Comparison of ENCODE assay signal across 10 mouse cellular contexts in the genomic region with DNA sequence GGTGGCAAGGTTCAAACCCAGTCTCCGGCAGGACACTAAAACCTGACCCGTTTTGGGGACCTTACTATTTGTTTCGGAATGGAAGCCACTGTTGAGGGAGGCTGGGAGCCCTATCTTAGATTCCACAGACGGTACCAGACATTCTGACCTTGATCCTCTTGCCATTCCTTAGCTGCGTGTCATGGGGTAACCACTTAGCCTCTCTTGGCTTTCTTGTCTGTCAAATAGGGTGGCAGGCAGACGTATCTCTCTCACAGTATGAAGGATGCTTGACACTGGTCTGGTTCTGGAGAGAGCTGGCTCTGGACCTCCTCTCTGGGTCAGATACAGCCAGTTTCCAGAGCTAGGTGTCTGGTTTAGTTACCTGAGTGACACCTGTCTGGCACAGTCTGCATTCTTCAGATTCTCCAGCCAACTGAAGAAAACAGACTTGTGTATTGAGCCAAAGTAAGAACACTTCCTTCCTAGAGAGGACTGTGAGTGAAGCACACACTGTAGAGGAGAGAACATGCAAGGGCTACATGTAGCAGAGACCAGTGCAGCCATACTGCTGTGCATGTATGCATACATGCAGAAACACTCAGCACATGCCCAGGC. TPM values are rescaled to one million over a fixed set of nuclear protein-coding genes. Genes with fewer than 3 reads are reported as not detected.
A peak's percentile ranks its signal among the peaks of the same experiment; 100 is the strongest.
DNase-seq lines count a peak whose midpoint lies in the region; ATAC-seq lines count a peak whose summit lies in the region.
"Had no signal": no experiment of that assay in that cellular context is flagged by ENCODE, and none has a peak within 500 bp of the region (broad histone marks: within the 10 kb centered on the region; RNA-seq: fewer than 3 reads in every experiment).

No protein-coding gene starts in this region.

- no peaks in the 10 kb centered on the region for H3K9me3 ChIP-seq in heart, embryonic 15.5 days (replicated peaks)
- no peaks in the 10 kb centered on the region for H3K9me3 ChIP-seq in embryonic facial prominence, embryonic 10.5 days
- H3K9me3 ChIP-seq in hindbrain, embryonic 14.5 days (ENCODE audit: control insufficient read depth, low read length), result no peaks in the 10 kb centered on the region
- H3K9me3 ChIP-seq in midbrain, embryonic 11.5 days (ENCODE audit: control insufficient read depth, low read length), result no peaks in the 10 kb centered on the region

- no peak overlapping the region for H3K9ac ChIP-seq in heart, embryonic 15.5 days
- H3K9ac ChIP-seq in hindbrain, embryonic 14.5 days, result no peak overlapping the region
- 0 out of 2 replicates have a peak overlapping the region, but pooled peaks have one; percentile 30 for H3K9ac ChIP-seq in midbrain, embryonic 11.5 days (ENCODE audit: low read length)

- H3K36me3 ChIP-seq in heart, embryonic 15.5 days, result no peaks in the 10 kb centered on the region; the same call in 1 of the 2 replicates
- no peaks in the 10 kb centered on the region for H3K36me3 ChIP-seq in embryonic facial prominence, embryonic 10.5 days (replicated peaks)
- H3K36me3 ChIP-seq in hindbrain, embryonic 14.5 days (replicated peaks; ENCODE audit: control insufficient read depth, insufficient read depth), result peaks cover 14% of the 10 kb centered on the region; the same call in 1 of the 2 replicates
- H3K36me3 ChIP-seq in midbrain, embryonic 11.5 days (ENCODE audit: control insufficient read depth, insufficient read depth, low read length), result no peaks in the 10 kb centered on the region

- no peaks in the 10 kb centered on the region for H3K27me3 ChIP-seq in heart, embryonic 15.5 days
- peaks cover 40% of the 10 kb centered on the region for H3K27me3 ChIP-seq in embryonic facial prominence, embryonic 10.5 days (replicated peaks; ENCODE audit: low read depth, poor library complexity, severe bottlenecking)
- no peaks in the 10 kb centered on the region for H3K27me3 ChIP-seq in hindbrain, embryonic 14.5 days (ENCODE audit: control insufficient read depth, insufficient read depth, low read length)
- no peaks in the 10 kb centered on the region; the same call in 1 of the 2 replicates for H3K27me3 ChIP-seq in midbrain, embryonic 11.5 days (ENCODE audit: control insufficient read depth, insufficient read depth, low read length)
- H3K27me3 ChIP-seq: CH12.LX had no signal

- intact Hi-C loops in left cerebral cortex, postnatal 10 days (cut with DNase I), result no loop called here

- peak overlapping the region; percentile 37 for H3K4me3 ChIP-seq in heart, embryonic 15.5 days
- H3K4me3 ChIP-seq in embryonic facial prominence, embryonic 10.5 days, result peak overlapping the region; percentile 59
- no peak overlapping the region for H3K4me3 ChIP-seq in hindbrain, embryonic 14.5 days (replicated peaks; ENCODE audit: low read length)
- H3K4me3 ChIP-seq in midbrain, embryonic 11.5 days (ENCODE audit: low read depth, low read length), result no peak overlapping the region

- ATAC-seq in heart, embryonic 15.5 days (replicated peaks; ENCODE audit: insufficient number of reproducible peaks, insufficient read depth, low FRiP score, low read depth), result no peak
- no peak for ATAC-seq in hindbrain, embryonic 14.5 days (ENCODE audit: low FRiP score)
- ATAC-seq in midbrain, embryonic 11.5 days (ENCODE audit: low FRiP score), result peak; percentile 9; the same call in 1 of the 2 replicates
- ATAC-seq in megakaryocyte-erythroid progenitor cell, adult 5-6 weeks (replicated peaks; ENCODE audit: low FRiP score, low TSS enrichment, poor library complexity, severe bottlenecking), result no peak

- peaks cover 12% of the 10 kb centered on the region for H3K4me1 ChIP-seq in heart, embryonic 15.5 days (replicated peaks)
- H3K4me1 ChIP-seq in embryonic facial prominence, embryonic 10.5 days, result peaks cover 22% of the 10 kb centered on the region
- H3K4me1 ChIP-seq in hindbrain, embryonic 14.5 days (replicated peaks; ENCODE audit: control insufficient read depth, insufficient read depth, low read length), result peaks cover 9% of the 10 kb centered on the region; the same call in 1 of the 2 replicates
- H3K4me1 ChIP-seq in midbrain, embryonic 11.5 days (ENCODE audit: control insufficient read depth, insufficient read depth, low read length), result peaks cover 7% of the 10 kb centered on the region

- H3K4me2 ChIP-seq in heart, embryonic 15.5 days, result peak overlapping the region; percentile 67
- peak overlapping the region; percentile 48 for H3K4me2 ChIP-seq in hindbrain, embryonic 14.5 days (replicated peaks)
- H3K4me2 ChIP-seq in midbrain, embryonic 11.5 days, result peak overlapping the region; percentile 56

- no peak overlapping the region for H3K27ac ChIP-seq in heart, embryonic 15.5 days
- H3K27ac ChIP-seq in embryonic facial prominence, embryonic 10.5 days (replicated peaks), result peak overlapping the region; percentile 71; the same call in 1 of the 2 replicates
- no peak overlapping the region for H3K27ac ChIP-seq in hindbrain, embryonic 14.5 days
- no peak overlapping the region for H3K27ac ChIP-seq in midbrain, embryonic 11.5 days (ENCODE audit: low read depth, low read length)

- no peak for DNase-seq in heart, adult 9 months (ENCODE audit: low spot score in 2 of 2)
- DNase-seq in embryonic facial prominence, embryonic 10.5 days (ENCODE audit: low spot score), result no peak
- DNase-seq in hindbrain, embryonic 14.5 days (ENCODE audit: low spot score), result no peak
- DNase-seq in midbrain, embryonic 11.5 days (ENCODE audit: low spot score, missing footprints), result no peak
- no peak for DNase-seq in left cerebral cortex, postnatal 10 days (ENCODE audit: extremely low spot score in 1 of 2, low spot score in 2 of 2)
- no peak for DNase-seq in spleen, postnatal 4 days (ENCODE audit: low spot score in 2 of 2)
- DNase-seq: kidney, adult 8-10 months had no signal

- 34% methylated on average over 6 of the region's 6 CpGs for WGBS in heart, embryonic 15.5 days
- WGBS in embryonic facial prominence, embryonic 10.5 days, result 39% methylated on average over 6 of the region's 6 CpGs
- 32% methylated on average over 6 of the region's 6 CpGs for WGBS in hindbrain, embryonic 14.5 days
- WGBS in midbrain, embryonic 11.5 days, result 32% methylated on average over 6 of the region's 6 CpGs

RNA-seq across cellular contexts. Expression of a gene that starts 56.7 kb away (rescaled TPM):
- 3.3 and 3.4 TPM in 2 replicates for polyA plus RNA-seq in heart, embryonic 15.5 days (2015; fragmentation: Nextera tagmentation; extraction: Ambion mirVana)
- polyA plus RNA-seq in embryonic facial prominence, embryonic 10.5 days (2016; fragmentation: Nextera tagmentation; extraction: Ambion mirVana), result 1.1 and 1.4 TPM in 2 replicates
- polyA plus RNA-seq in hindbrain, embryonic 14.5 days (2014; fragmentation: Nextera tagmentation; extraction: Ambion mirVana), result 3.3 and 3.5 TPM in 2 replicates
- polyA plus RNA-seq in midbrain, embryonic 11.5 days (2014; fragmentation: Nextera tagmentation; extraction: Ambion mirVana), result 0.50 and 0.55 TPM in 2 replicates
- total RNA-seq in megakaryocyte-erythroid progenitor cell, adult 5-6 weeks (2014; fragmentation: Nextera tagmentation), result not detected in 2 replicates
- total RNA-seq in megakaryocyte-erythroid progenitor cell, adult 5-6 weeks (2017), result not detected in 2 replicates
- total RNA-seq in left cerebral cortex, postnatal 10 days (2021), result 10 to 100 TPM; 23.2 to 33.3 TPM

Comparison
In these comparisons a context has a peak if more than half of its experiments do, and no peak if none do; other contexts are left out.
1. H3K4me3 ChIP-seq: peak in heart, embryonic 15.5 days (single experiment) and embryonic facial prominence, embryonic 10.5 days (single experiment); none in hindbrain, embryonic 14.5 days (single experiment) and midbrain, embryonic 11.5 days (single experiment).
2. Peak in every context shown above with its lines, with median percentiles within 50 percentile points of each other: H3K4me2 ChIP-seq.